Comparison of ENCODE assay signal across 15 mouse cellular contexts in the genomic region with DNA sequence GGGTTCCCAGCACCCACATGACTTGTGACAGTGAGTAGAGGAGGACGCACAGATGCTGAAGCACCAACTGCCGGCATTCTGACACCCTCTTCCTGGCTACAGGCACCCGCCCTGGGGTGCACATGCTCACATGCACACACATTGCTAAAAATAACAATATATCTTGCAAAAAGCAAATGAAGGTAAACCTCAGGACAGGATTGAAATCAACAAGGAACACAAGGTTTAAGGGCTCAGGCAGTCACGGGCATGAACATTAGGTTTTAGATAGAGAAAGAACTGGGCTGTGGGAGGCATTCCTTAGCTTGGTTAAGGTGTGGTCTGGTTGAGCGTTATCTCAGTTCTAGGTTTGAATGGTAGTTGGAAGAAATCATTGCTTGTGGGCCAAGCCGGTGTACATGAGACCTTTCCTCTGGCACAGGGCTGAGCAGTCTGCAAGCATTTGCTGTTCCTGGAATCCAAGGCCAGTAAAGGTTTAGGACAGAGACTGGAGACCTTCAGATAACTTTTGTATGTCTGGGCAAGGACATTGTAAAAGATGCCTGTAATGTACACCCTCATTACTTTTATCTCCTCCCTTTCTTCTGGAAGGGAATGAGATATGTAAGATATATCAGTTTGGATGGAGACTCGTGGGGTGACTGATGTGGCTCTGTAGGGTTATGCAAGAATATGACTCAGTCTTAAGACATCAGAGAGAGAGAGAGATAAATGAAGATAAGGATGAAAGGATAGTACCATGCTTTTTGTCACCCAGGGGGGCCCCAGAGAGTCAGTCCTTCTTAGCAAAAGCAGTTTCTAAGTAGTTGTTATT.
DNase-seq lines count a peak whose midpoint lies in the region; ATAC-seq and TF ChIP-seq lines count a peak whose summit lies in the region.
"Had no signal": no experiment of that assay in that cellular context is flagged by ENCODE, and none has a peak within 500 bp of the region (broad histone marks: within the 10 kb centered on the region; RNA-seq: fewer than 3 reads in every experiment).

No protein-coding gene starts in this region.

- H3K27ac ChIP-seq in heart, postnatal 0 days (ENCODE audit: low read depth) = no peak overlapping the region
- H3K27ac ChIP-seq: forebrain, embryonic 15.5 days; limb, embryonic 10.5 days; liver, embryonic 15.5 days; midbrain, embryonic 13.5 days had no signal

- H3K36me3 ChIP-seq in heart, postnatal 0 days (replicated peaks; ENCODE audit: control insufficient read depth, insufficient read depth, low read length) = peaks cover 6% of the 10 kb centered on the region; the same call in 1 of the 2 replicates
- no peaks in the 10 kb centered on the region for H3K36me3 ChIP-seq in myocyte (ENCODE audit: control insufficient read depth, insufficient read depth)
- H3K36me3 ChIP-seq: forebrain, embryonic 15.5 days; limb, embryonic 10.5 days; liver, embryonic 15.5 days had no signal

- H3K4me1 ChIP-seq in heart, postnatal 0 days (ENCODE audit: control insufficient read depth, insufficient read depth) = no peaks in the 10 kb centered on the region
- H3K4me1 ChIP-seq in lung, adult 2 months (ENCODE audit: control insufficient read depth, insufficient read depth, low read length) = peaks cover 3% of the 10 kb centered on the region
- H3K4me1 ChIP-seq: forebrain, embryonic 15.5 days; liver, embryonic 15.5 days; midbrain, embryonic 13.5 days had no signal

- no peak overlapping the region for H3K4me2 ChIP-seq in heart, postnatal 0 days (ENCODE audit: low read depth, low read length)
- no peak overlapping the region for H3K4me2 ChIP-seq in myocyte (ENCODE audit: low read depth)
- H3K4me2 ChIP-seq: forebrain, embryonic 15.5 days; liver, embryonic 15.5 days; midbrain, embryonic 13.5 days had no signal

- no peak overlapping the region for H3K4me3 ChIP-seq in heart, postnatal 0 days (ENCODE audit: low read depth, low read length)
- H3K4me3 ChIP-seq in myocyte = no peak overlapping the region
- H3K4me3 ChIP-seq in lung, adult 2 months (replicated peaks; ENCODE audit: extremely low read depth, low read depth, low read length) = no peak overlapping the region
- H3K4me3 ChIP-seq: erythroblast, embryonic 14.5 days; forebrain, embryonic 15.5 days; limb, embryonic 10.5 days; liver, embryonic 15.5 days; midbrain, embryonic 13.5 days had no signal

- no peaks in the 10 kb centered on the region for H3K27me3 ChIP-seq in heart, postnatal 0 days (ENCODE audit: control insufficient read depth, insufficient read depth, low read length)
- no peaks in the 10 kb centered on the region for H3K27me3 ChIP-seq in myocyte (ENCODE audit: control insufficient read depth, insufficient read depth, insufficient read length)
- H3K27me3 ChIP-seq: forebrain, embryonic 15.5 days; liver, embryonic 15.5 days; midbrain, embryonic 13.5 days had no signal

- no peak overlapping the region for H3K9ac ChIP-seq in heart, postnatal 0 days (replicated peaks; ENCODE audit: low read depth, low read length)
- H3K9ac ChIP-seq: forebrain, embryonic 15.5 days; liver, embryonic 15.5 days; midbrain, embryonic 13.5 days had no signal

- no peak for TF ChIP-seq POLR2A in myocyte (IDR thresholded peaks at IDR 0.05; ENCODE audit: insufficient read length, low read depth)
- no peak for TF ChIP-seq POLR2A in lung, adult 2 months (IDR thresholded peaks at IDR 0.05; ENCODE audit: borderline replicate concordance, extremely low read depth, low read depth, low read length)

- ATAC-seq in heart, postnatal 0 days (ENCODE audit: insufficient read depth, low read depth) = 0 out of 2 replicates have a peak, but pooled peaks have one; percentile 11
- peak; percentile 44 for ATAC-seq in activated CD4-positive, CD25-positive, alpha-beta regulatory T cell, adult 4 months
- ATAC-seq: forebrain, embryonic 15.5 days; midbrain, embryonic 13.5 days had no signal

- H3K79me2 ChIP-seq in myocyte (ENCODE audit: control insufficient read depth, insufficient read depth) = no peaks in the 10 kb centered on the region

- TF ChIP-seq CTCF in heart, postnatal 0 days (IDR thresholded peaks at IDR 0.05; ENCODE audit: low read depth) = no peak
- TF ChIP-seq CTCF in lung, adult 2 months (IDR thresholded peaks at IDR 0.05; ENCODE audit: insufficient read depth, low read length) = no peak

- TF ChIP-seq EP300 in heart, postnatal 0 days (IDR thresholded peaks at IDR 0.05; ENCODE audit: low read depth) = no peak

- 44% methylated on average over 7 of the region's 7 CpGs for WGBS in heart, postnatal 0 days
- WGBS in lung, adult 2 months = 60% methylated on average over 7 of the region's 7 CpGs

- peak; percentile 19 for DNase-seq in adrenal gland, postnatal 10 days
- no peak for DNase-seq in adrenal gland, adult 18-20 months (ENCODE audit: low spot score in 2 of 2)
- DNase-seq in heart, postnatal 0 days (ENCODE audit: low spot score) = no peak
- DNase-seq in heart, postnatal 4 days = no peak
- DNase-seq in frontal cortex, postnatal 25 days (ENCODE audit: low spot score in 2 of 2) = no peak
- DNase-seq in lung, adult 2 months = no peak
- DNase-seq: cerebellum, adult 9-11 months; thymus, postnatal 25 days had no signal

- H3K9me3 ChIP-seq in heart, postnatal 0 days (replicated peaks; ENCODE audit: control insufficient read depth, low read length) = no peaks in the 10 kb centered on the region
- H3K9me3 ChIP-seq: forebrain, embryonic 15.5 days; limb, embryonic 10.5 days; liver, embryonic 15.5 days; midbrain, embryonic 13.5 days had no signal

- no peak overlapping the region for H3ac ChIP-seq in myocyte (ENCODE audit: control insufficient read depth, insufficient read length)

TF ChIP-seq in myocyte, 11 proteins besides CTCF, POLR2A, EP300 and RAD21:
- TF ChIP-seq REST (IDR thresholded peaks at IDR 0.05; ENCODE audit: insufficient read depth, insufficient read length) (no peak), CEBPB (IDR thresholded peaks at IDR 0.05; ENCODE audit: insufficient read depth, poor library complexity, severe bottlenecking) (peak; percentile 65)
